Mouse (Mus musculus) left cerebral cortex, adult 9 months (tissue): ENCODE results near the gene Iscu.

ENCODE experiments used
- DNase-seq, 2 experiments: peaks; one replicate each; pipeline ENCODE4 v3.0.0; 2022; ENCODE audit warnings: low spot score in 2 of 2

The Iscu gene

DNA sequence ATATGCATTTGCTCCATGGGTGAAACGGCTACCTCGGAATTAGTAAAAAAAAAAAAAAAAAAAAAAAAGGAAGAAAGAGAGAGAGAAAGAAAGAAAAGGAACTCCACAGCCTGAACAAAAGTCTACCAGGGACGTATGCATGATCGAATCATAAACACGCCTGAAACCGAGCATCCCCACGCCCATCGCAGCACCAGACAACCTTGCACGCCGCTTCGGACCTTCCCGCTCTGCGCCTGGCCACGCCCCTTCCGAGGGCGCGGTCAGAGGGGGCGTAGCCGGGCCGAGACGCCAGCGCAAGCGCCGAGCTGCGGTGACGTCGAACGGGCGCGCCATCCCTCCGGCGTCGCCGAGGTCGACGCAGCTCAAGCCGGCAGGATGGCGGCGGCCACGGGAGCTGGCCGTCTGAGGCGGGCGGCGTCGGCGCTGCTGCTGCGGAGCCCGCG is at the start of gene Iscu, which contains the start of gene Sart3:
TSS of gene Iscu (plus strand) at position 299 of the 446 bp plus-strand sequence.
TSS of gene Sart3 (minus strand) at position 61 of the 446 bp plus-strand sequence.
- peak; percentile 83 to 93 for DNase-seq

DNA sequence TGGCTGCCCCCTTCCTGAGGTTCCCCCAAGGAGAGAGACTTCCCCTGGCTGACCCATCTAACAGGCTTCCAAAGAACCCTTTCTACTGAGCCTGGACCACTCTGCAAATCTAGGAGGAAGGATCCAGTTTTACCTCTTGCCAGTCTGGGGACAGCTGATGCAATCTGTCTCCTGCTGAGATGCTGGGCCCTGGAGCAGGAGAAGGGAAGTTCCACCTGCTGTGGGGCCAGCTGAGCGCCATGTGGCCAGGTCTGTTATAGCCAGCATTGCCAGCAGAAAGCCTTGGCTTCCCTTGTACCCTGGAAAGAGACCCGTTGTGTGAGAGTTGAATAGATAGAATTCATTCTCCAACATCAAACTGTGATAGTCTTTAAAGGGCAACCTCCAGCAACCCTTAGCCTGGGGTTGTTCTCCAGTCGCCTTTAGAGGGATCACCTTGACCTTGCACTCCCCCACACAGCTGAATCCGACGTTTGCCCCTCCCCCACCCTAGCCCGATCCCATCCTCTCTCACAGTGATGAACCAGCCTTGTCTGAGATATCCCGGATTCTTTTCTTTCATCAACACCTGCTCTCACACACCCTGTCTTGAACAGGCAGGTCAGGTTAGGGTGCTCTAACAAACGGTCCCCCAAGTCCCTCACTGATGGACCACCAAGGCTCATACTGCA is 48.8 kb upstream of the Iscu start:
- no peak for DNase-seq

DNA sequence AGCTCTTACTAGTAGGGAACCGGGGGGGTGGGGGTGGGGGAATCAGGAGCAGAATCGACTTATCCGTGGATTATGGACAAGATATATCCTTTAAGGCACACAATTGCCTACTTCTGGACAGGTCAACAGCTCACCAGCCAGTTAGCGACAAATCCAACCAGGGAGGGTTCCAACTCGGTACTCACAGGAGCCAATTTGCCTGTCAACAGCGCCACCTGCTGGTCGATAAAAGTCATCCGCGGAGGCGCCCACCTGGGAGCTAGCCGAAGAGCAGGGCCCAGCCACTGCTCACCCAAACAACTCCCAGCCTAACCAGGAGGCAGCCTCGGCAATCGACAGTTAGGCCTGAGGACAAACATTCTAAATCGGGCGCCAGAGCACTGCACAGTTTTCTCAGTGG is 48.1 kb upstream of the Iscu start, which contains the start of gene 1700069L16Rik:
TSS of gene 1700069L16Rik (minus strand) at position 327 of the 400 bp plus-strand sequence.
- DNase-seq, result peak in 1 of 2 experiments; percentile 87

DNA sequence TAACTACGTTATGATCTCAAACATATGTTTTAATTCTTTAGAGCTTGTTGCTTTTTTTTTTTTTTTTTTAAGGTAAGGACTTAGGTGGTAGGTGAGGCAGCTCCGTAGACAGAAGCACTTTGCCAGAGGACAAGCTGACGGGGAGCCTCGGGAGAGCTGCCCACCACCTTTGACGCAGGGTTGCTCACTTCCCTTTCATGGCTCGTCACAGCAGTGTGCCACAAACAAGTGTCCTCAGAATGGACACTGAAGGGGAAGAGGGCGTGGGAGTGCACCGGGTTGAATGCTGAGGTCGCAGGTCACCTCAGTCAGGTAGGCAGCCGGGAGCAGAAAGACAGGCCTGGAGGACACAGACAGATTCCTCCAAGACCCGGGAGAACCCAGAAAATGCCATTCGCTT is 47.1 kb upstream of the Iscu start:
- no peak for DNase-seq

DNA sequence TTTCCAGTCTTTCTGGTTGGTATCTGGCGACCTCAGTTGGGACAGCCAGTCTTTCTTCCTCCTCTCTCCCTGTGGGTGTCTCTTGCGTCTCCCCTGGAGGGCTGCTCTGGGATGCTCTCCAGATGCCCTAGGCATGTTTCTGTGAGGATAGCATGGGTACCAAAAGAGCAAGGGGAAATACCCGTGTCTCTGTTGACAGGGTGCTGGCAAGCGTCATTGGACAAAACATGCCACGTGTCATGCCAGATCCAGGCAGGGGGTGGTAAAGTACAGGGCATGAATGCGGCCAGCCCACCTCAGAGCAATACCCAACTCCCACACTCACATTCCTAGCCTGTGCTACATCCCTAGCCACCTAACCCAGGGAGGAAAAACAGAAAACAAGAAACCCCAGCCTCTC is 45.9 kb upstream of the Iscu start:
- no peak for DNase-seq

DNA sequence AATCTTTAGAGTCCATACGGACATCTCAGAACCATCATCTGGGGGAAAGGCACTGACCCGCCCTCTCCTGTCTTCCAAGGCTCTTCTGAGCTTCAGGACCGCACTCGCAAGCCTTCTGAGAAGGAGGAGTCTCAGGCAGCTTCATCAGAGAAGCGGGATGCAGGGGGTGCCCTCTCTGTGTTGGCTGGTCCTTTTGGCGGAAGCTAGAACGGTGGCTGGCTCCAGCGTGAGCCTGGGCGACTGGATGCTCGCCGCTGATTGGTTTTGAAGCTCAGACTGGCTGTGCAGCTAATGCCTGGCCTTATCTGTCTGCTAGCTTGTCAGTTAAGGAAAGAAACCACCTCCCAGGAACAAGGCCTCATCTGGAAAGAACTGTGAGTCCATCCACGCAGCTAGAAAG is 45.3 kb upstream of the Iscu start:
- DNase-seq, result no peak

DNA sequence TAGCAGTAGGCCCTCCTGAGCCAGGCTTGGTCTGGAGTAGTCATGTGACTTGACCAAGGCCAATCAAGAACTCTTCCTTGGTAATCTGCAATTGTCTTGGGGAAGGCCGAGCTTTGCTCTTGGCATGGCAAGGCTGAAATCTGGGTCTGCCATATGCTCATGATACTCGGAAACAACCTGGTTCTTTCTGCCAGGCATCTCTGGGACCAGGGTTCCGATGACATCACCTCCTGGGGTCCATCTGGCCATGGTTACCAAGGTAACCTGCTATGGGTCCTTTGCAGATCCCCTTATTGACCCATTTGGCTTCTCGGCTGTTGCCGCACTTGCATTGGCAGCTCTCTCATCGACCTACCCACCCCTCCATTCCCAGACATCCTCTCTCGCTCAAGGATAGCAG is 44.5 kb upstream of the Iscu start:
- DNase-seq, result no peak

DNA sequence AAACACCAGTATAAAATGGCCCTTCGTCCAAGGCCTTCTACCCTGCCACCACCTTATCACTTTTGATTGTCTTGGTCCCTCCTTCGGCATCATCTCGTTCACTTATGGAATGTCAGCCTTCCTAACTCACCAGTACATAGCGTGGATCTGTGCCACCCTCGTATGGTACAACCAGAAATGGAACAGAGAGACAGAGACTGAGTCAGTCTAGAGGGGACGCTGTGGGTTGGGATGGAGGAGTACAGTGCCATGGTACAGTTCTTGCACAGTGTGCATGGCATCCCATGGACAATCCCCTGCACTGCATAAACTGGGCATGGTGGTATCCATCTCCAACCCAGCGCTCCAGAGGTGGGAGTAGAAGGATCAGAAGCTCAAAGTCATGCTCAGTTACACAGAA is 43.9 kb upstream of the Iscu start:
- DNase-seq, result no peak

DNA sequence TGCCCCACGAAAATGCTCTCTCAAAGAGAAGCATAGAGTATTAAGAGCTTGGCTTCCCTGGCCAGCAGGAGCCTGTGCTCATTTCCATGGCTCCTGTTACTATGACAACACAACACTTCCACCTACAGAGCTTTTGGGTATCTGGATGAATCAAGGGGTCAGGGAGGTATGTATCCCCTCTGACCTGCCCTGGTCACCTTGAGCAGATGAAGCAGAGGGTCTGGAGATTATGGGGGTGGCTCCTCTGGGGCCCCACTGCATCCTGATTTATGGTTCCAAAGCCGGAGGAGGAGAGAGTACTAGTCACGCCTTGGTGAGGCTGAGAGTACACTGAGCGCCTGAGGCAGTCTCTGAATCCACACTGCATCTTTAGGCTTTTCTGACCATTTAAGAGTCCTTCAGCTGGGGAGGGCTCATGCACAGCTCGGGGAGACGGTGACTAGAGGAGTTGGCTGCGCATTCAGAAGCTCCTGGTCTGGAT is 41.9 kb upstream of the Iscu start:
- DNase-seq, result peak in 1 of 2 experiments; percentile 44

DNA sequence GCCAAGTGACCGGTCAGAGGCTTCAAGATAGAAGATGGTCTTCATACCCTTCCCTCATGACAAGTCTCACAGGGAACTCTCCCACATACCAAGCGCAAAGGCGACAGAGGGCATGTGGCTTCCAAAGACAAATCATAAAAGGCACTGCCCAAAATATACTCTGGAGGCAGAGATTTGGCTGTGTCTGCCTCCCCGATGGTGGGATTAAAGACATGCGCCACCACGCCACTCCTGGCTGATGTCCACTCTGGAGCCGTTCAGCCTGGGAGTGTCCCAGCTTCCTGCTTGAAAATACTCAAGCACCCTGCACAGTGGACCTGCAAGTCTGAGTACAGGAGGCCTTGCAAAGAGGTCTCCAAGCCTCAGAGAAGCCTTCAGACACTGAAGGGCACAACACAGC is 41.4 kb upstream of the Iscu start:
- DNase-seq, result no peak

DNA sequence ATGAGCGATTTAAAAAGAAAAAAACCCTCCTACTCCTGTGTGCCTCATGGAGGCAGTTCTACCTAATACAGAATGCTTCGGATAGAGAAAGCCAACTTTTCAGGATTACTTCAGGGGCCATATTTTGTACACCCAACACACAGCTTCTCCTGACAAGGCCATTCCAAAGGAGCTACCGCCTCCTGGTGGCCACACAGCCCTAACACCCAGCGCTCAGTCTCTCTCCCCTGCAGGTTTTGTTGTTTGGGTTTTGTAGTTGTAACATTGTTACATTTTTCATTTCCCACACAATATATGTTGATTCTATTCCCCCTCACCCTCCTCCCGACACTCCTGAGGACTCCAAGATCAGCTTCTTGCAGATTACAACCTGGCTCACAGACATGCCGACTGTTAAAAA is 40.4 kb upstream of the Iscu start:
- peak in 1 of 2 experiments; percentile 63 for DNase-seq

DNA sequence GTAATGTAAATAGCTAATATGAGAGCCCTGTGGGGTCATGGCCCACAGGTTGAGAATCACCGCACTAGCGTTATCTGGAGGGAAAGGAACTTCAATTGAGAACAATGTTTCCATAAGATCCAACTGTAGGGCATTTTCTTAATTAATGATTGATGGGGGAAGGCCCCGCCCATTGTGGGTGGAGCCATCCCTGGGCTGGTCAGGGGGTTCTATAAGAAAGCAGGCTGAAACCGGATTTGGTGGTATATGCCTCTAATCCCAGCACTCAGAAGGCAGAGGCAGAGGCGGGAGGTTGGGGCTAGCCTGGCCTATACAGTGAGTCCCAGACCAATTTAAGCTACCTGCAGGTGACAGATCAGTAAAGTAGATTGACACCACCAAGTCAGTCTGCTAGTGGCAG is 38.2 kb upstream of the Iscu start:
- DNase-seq, result no peak

DNA sequence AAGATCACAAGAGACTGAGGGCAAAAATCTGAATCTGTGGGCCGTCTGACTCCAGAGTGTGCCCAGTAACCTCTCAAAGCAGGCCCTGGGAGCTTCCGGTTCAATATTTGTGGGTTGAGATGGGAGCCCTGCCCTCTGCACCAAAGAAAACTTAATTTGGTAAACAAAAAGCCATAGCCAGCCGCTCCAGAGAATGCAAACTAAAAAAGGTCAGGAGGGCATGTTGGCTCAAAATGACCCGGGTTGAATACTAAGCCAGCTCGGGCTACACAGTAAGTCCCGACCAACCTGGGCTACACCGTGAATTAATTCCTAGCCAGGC is 37.6 kb upstream of the Iscu start:
- DNase-seq, result no peak

DNA sequence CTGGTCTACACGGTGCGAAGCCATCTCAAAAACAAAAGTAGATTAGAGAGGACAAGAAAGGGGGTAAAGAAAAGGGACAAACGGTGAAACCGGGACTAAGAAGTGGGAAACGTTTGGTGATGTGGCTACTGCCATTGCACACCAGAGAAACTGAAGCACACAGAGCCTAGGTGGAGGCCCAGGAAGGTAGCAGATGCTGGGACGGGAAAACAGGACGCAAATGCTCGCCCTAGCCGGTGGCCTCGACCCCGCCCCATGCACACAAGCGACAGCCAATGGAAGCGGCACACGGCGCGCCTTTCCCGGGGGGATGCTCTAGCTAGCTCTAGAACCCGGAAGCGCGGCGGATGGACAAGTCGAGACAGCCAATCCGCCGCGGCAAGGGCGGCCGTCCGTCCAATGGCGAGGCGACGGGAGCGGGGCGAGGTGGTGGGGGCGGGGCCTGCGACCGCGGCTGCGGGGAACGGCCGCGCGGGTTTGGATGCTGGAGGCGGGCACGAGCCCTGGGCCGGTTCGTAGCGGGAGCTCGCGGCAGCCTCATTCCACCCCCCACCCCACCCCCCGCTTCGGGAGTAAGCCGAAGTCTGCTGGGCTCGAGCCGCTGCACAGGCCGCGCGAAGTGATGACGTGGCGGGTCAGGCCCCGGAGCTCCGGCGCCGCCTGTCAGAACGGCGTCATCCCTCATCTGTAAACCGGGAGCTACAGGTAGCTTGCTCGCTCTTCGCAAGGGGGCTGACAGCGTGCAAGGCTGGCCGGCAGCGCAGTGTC is 37.0 kb upstream of the Iscu start, which contains the start of gene Ficd:
TSS of gene Ficd (plus strand) at position 459 of the 768 bp plus-strand sequence.
- peak; percentile 80 to 89 for DNase-seq

DNA sequence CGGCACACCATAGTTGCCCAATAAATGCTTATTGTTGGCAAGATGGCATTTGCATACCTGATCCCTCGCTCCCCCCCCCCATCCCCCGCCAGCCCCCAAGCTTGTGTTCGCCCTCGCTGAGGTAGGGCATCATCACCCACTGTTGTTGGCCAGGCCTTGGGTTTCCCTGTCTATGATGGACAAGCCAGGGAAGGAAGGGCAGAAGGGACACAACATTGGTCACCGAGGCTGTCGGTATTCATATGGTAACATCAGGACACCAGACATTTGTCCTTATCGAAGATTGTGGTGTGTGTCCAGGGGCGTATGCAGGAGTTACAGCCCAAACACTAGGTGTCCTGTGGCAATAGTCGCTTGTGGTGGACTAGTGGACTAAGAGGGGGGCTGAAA is 36.4 kb upstream of the Iscu start:
- DNase-seq, result no peak

DNA sequence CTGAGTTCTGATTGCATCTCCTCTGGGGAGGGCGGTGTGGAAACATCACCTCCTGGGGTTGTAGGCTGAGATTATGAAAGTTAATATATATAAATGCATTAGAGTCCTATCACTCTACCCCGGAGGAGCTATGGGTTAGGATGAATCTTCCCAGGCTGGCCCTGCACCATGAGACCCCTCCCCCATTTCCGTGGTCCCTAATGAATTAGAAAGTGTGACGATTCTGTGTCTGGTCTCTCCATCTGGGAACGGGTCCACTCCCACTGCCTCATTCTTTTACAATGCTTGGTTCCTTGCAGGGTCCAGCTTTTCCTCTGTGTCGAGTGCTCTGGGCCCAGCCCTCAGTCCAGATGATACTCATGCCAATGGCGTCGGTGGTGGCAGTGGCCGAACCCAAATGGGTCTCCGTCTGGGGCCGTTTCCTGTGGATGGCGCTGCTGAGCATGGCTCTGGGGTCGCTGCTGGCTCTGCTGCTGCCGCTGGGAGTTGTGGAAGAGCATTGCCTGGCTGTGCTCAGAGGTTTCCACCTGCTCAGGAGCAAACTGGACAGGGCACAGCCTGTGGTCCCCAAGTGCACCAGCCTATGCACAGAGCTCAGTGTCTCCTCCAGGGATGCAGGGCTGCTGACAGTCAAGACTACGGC is 35.9 kb upstream of the Iscu start:
- no peak for DNase-seq

DNA sequence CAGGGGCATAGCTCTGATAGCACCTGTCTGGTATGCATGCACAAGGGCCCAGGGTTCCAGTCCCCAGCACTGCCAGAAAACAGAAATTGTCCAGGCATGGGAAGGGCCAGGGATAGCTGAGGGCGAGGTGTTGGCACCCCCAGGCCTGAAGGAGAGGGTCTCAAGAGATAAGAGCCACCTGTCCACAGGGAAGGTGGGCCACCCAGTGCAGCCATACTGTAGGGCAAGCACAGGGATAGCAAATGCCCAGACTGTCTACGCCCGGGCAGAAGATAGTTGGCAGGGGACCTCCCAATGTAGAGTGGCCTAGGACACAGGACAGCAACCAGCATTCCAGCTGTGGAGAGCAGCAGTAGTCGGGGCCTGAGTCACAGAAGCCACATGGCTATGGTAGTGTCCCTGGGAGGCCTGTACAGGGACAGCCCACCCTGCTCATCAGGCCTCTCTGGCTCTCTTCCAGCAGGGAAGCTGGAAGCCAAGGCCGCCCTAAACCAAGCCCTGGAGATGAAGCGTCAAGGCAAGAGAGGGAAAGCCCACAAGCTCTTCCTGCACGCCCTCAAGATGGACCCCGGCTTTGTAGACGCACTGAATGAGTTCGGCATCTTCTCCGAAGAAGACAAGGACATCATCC is 34.8 kb upstream of the Iscu start:
- no peak for DNase-seq

DNA sequence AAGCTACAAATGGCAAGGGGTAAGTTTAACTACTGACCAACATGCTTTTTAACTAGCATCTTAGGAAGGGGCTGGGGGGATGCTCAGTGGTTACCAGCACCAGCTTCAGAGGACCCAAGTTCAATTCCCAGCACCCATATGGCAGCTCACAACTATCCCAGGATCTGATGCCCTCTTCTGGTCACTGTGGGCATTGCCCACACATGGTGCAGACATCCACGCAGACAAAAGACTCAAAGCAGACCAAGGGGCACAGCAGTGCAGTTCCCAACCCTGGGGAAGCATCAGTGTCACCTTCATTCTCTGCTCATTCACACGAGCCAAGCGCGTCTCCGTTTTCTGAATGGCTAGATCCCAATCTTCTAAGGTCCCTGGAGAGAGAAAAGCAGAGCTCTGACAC is 24.9 kb upstream of the Iscu start:
- no peak for DNase-seq

DNA sequence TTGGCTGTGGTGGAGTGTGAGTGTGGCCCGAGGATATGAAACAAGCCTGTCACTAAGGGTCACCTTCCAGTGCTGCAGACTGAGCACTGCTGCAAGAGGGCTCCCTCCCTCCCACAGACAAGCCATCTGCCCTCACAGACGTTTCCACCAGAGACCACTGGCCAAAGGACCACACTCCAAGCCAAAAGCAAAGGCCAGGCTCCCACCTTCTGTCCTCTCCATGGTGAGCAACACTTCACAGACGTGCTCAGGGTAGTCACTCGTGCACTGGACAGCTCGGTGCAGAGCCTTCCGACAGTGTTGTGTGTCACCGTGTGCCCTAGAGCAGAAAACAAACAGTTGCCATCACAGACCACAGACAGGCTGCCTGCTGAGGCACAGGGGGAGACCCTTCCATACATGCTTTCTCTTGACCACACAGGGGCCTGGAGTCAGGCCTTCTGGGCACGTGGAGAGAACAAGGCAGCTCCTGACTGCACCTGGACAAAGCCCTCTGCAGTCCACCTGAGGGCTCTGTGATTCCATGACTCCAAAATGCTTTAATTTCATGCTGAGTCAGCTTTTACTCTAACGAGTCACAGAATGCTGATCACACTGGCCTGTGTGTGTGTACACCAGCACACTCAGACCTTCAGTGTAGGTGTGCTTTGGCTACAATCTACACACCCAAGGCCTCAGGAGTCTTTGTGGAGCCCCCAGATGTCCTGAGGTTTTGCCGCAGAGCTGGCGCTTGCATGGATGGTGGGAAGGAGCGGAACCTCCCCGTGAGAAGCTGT is 23.8 kb upstream of the Iscu start:
- no peak for DNase-seq

DNA sequence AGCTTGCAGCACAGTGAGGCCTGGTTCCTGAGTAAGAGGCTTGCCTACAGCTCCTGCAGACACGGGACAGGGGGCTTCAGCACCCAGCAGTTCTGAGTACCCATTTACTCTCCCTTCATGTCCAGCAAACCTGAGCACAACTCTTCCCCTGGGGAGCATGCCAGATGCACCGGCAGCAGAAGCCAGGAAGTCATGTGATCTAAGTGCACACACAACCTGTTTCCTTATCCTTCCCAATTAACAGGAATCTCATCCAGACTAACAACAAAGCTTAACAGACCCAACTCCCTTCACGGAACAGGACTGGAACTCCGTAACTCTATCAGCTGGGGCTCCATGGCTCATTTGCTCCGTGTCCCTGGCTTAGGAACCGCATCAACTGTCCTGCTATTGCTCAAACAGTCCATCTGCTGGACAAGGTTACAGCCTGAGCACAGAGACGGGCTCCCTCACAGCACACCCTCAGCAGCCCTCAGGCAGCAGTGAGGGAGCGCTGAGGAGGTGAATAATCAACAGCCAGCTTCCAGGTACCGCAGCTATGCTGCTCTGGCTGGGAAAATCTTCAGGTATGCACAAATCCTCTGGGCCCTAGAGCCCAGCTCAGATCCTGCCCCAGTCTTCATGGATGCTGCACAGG is 20.9 kb upstream of the Iscu start:
- no peak for DNase-seq
